ENCODE assay signal across 1 mouse cellular context in the genomic region with DNA sequence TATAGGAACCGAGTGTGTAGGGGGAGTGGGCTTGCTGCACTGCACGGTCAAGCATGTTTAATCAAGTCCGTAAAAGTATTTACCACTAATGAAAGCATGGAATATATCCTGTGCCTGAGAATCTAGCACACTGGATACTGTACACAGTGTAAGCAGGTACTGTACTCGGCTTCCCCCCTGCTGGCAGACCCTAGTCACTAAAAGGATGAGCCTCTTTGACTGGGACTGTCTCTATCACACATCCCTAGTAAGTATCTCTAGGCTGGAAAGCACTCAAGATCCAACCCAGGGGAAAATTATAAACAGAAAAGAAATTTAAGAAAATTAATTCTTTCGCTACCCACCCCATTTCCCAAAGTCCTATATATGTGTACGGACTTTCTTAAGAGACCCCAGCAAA.
TF ChIP-seq lines count a peak whose summit lies in the region.

No protein-coding gene starts in this region.

TF ChIP-seq in CH12.LX, 34 proteins besides CTCF, POLR2A, EP300 and RAD21 (continued from another document):
- TF ChIP-seq TCF12 (IDR thresholded peaks at IDR 0.05; ENCODE audit: low read depth, low read length) (0 out of 2 replicates have a peak, but pooled peaks have one; percentile 12), ZNF384 (IDR thresholded peaks at IDR 0.05; ENCODE audit: low read depth, low read length) (no peak)
